Mouse (Mus musculus): ENCODE measurements around the gene Kif16b.

The Kif16b gene

GRCm38 (mm10) chr2:142875936-142876335 lies 25.4 kb downstream of the Kif16b start:
- 76% methylated on average over 4 of the region's 4 CpGs for whole genome bisulfite sequencing

GRCm38 (mm10) chr2:142874562-142874961 lies 26.8 kb downstream of the Kif16b start:
- WGBS = 71% methylated on average over 2 of the region's 2 CpGs

GRCm38 (mm10) chr2:142870055-142870454 lies 31.3 kb downstream of the Kif16b start:
- WGBS = 62% methylated on average over 8 of the region's 8 CpGs

GRCm38 (mm10) chr2:142867481-142867880 lies 33.9 kb downstream of the Kif16b start:
- WGBS = 91% methylated on average over 2 of the region's 2 CpGs

- WGBS = 85% methylated on average over 6 of the region's 6 CpGs
Observed at GRCm38 (mm10) chr2:142860994-142861393, 40.3 kb downstream of the Kif16b start.

- WGBS = 49% methylated on average over 4 of the region's 4 CpGs
Observed at GRCm38 (mm10) chr2:142859452-142859851, 41.9 kb downstream of the Kif16b start.

GRCm38 (mm10) chr2:142838775-142839174 lies 62.6 kb downstream of the Kif16b start:
- 74% methylated on average over 3 of the region's 3 CpGs for WGBS

GRCm38 (mm10) chr2:142838118-142838517 lies 63.2 kb downstream of the Kif16b start:
- WGBS = 70% methylated on average over 1 of the region's 1 CpGs

GRCm38 (mm10) chr2:142834751-142835150 lies 66.6 kb downstream of the Kif16b start:
- WGBS = 95% methylated on average over 3 of the region's 3 CpGs

GRCm38 (mm10) chr2:142832617-142833422 lies 68.5 kb downstream of the Kif16b start:
- WGBS = 72% methylated on average over 10 of the region's 10 CpGs

GRCm38 (mm10) chr2:142813033-142813432 lies 88.3 kb downstream of the Kif16b start:
- 16% methylated on average over 2 of the region's 2 CpGs for WGBS

- WGBS = 96% methylated on average over 1 of the region's 1 CpGs
Observed at GRCm38 (mm10) chr2:142803760-142804448, 97.4 kb downstream of the Kif16b start.

- WGBS = 47% methylated on average over 6 of the region's 6 CpGs
Observed at GRCm38 (mm10) chr2:142797310-142797709, 104.0 kb downstream of the Kif16b start.

GRCm38 (mm10) chr2:142775358-142775757 lies 126.0 kb downstream of the Kif16b start:
- WGBS = 91% methylated on average over 1 of the region's 1 CpGs

- WGBS = 94% methylated on average over 1 of the region's 1 CpGs
Observed at GRCm38 (mm10) chr2:142774752-142775151, 126.6 kb downstream of the Kif16b start.

- 36% methylated on average over 11 of the region's 11 CpGs for WGBS
Observed at GRCm38 (mm10) chr2:142769647-142770121, 131.6 kb downstream of the Kif16b start.

GRCm38 (mm10) chr2:142764276-142764675 lies 137.1 kb downstream of the Kif16b start:
- 48% methylated on average over 2 of the region's 2 CpGs for WGBS

- 91% methylated on average over 4 of the region's 4 CpGs for WGBS
Observed at GRCm38 (mm10) chr2:142760843-142761242, 140.5 kb downstream of the Kif16b start.

- WGBS = 79% methylated on average over 4 of the region's 4 CpGs
Observed at GRCm38 (mm10) chr2:142759192-142759591, 142.1 kb downstream of the Kif16b start.

GRCm38 (mm10) chr2:142758091-142758765 lies 143.1 kb downstream of the Kif16b start:
- WGBS = 73% methylated on average over 3 of the region's 3 CpGs

- WGBS = 93% methylated on average over 2 of the region's 2 CpGs
Observed at GRCm38 (mm10) chr2:142739338-142739737, 162.0 kb downstream of the Kif16b start.

GRCm38 (mm10) chr2:142738488-142738887 lies 162.8 kb downstream of the Kif16b start:
- 91% methylated on average over 2 of the region's 2 CpGs for WGBS
